8 mouse cellular contexts compared by ENCODE assay signal in genomic region chr4:107178182-107178829, GRCm38 (mm10). TPM values are rescaled to one million over a fixed set of nuclear protein-coding genes. Genes with fewer than 3 reads are reported as not detected.
DNase-seq lines count a peak whose midpoint lies in the region; ATAC-seq and TF ChIP-seq lines count a peak whose summit lies in the region.

Gene Tmem59 (plus strand): TSS chr4:107178399.

- H3K4me3 ChIP-seq in embryonic facial prominence, embryonic 13.5 days: peak within 1 kb of the TSS; percentile 99
- H3K4me3 ChIP-seq in kidney, adult 2 months (ENCODE audit: insufficient read depth, low read depth, low read length): peak within 1 kb of the TSS; percentile 87
- peak within 1 kb of the TSS; percentile 93 for H3K4me3 ChIP-seq in limb, embryonic 12.5 days (replicated peaks)
- peak within 1 kb of the TSS; percentile 94 for H3K4me3 ChIP-seq in midbrain, embryonic 15.5 days
- H3K4me3 ChIP-seq in spleen, adult 2 months (ENCODE audit: extremely low read depth, insufficient read depth, insufficient read length): peak within 1 kb of the TSS; percentile 92

- ATAC-seq in embryonic facial prominence, embryonic 13.5 days (ENCODE audit: insufficient number of reproducible peaks, insufficient read depth, low FRiP score, low TSS enrichment, low read depth): peak; percentile 93
- ATAC-seq in limb, embryonic 12.5 days (ENCODE audit: insufficient number of reproducible peaks, insufficient read depth, low FRiP score, low TSS enrichment, low read depth): peak; percentile 95
- ATAC-seq in midbrain, embryonic 15.5 days (replicated peaks): peak; percentile 95

- H3K27me3 ChIP-seq in embryonic facial prominence, embryonic 13.5 days: no peaks in the 10 kb centered on the region
- no peaks in the 10 kb centered on the region for H3K27me3 ChIP-seq in kidney, adult 2 months (replicated peaks; ENCODE audit: control insufficient read depth, insufficient read depth, low read length)
- no peaks in the 10 kb centered on the region for H3K27me3 ChIP-seq in limb, embryonic 12.5 days
- no peaks in the 10 kb centered on the region for H3K27me3 ChIP-seq in midbrain, embryonic 15.5 days (replicated peaks)
- no peaks in the 10 kb centered on the region for H3K27me3 ChIP-seq in spleen, adult 2 months (ENCODE audit: control insufficient read depth, insufficient read depth, low read length)

- WGBS in embryonic facial prominence, embryonic 13.5 days: under 1% methylated on average over 48 of the region's 49 CpGs
- under 1% methylated on average over 49 of the region's 49 CpGs for WGBS in kidney, adult 2 months
- WGBS in limb, embryonic 12.5 days: under 1% methylated on average over 49 of the region's 49 CpGs
- under 1% methylated on average over 49 of the region's 49 CpGs for WGBS in midbrain, embryonic 15.5 days
- under 1% methylated on average over 48 of the region's 49 CpGs for WGBS in spleen, adult 2 months

- peaks cover 21% of the 10 kb centered on the region for H3K36me3 ChIP-seq in embryonic facial prominence, embryonic 13.5 days
- no peaks in the 10 kb centered on the region for H3K36me3 ChIP-seq in kidney, adult 2 months (ENCODE audit: control insufficient read depth, insufficient read depth, low read length)
- H3K36me3 ChIP-seq in limb, embryonic 12.5 days: peaks cover 24% of the 10 kb centered on the region; the same call in 1 of the 2 replicates
- H3K36me3 ChIP-seq in midbrain, embryonic 15.5 days (replicated peaks): peaks cover 10% of the 10 kb centered on the region; the same call in 1 of the 2 replicates
- H3K36me3 ChIP-seq in spleen, adult 2 months (ENCODE audit: control insufficient read depth, insufficient read depth, low read length): peaks cover 7% of the 10 kb centered on the region; the same call in 1 of the 2 replicates

- DNase-seq in 3134 (ENCODE audit: extremely low read depth, insufficient read length, low spot score): peak; percentile 96
- DNase-seq in adrenal gland, postnatal 36 days: peak; percentile 99 to 100
- DNase-seq in heart, adult 18-20 months: peak; percentile 98 to 99
- peak; percentile 99 for DNase-seq in kidney, adult 2 months
- peak; percentile 90 to 93 for DNase-seq in spleen, adult 2 months (ENCODE audit: low read depth in 1 of 2, low spot score in 2 of 2)

- peak within 1 kb of the TSS; percentile 96 for H3K27ac ChIP-seq in embryonic facial prominence, embryonic 13.5 days
- H3K27ac ChIP-seq in kidney, adult 2 months (ENCODE audit: insufficient read depth, low read depth, low read length): peak within 1 kb of the TSS; percentile 94
- H3K27ac ChIP-seq in limb, embryonic 12.5 days: peak within 1 kb of the TSS; percentile 98
- H3K27ac ChIP-seq in midbrain, embryonic 15.5 days: peak within 1 kb of the TSS; percentile 99
- peak within 1 kb of the TSS; percentile 100 for H3K27ac ChIP-seq in spleen, adult 2 months (ENCODE audit: insufficient read depth, low read length)

- TF ChIP-seq CTCF in kidney, adult 2 months (conservative IDR thresholded peaks at IDR 0.05; ENCODE audit: insufficient read depth, insufficient read length, low read depth, low read length): no peak
- no peak for TF ChIP-seq CTCF in spleen, adult 2 months (IDR thresholded peaks at IDR 0.05; ENCODE audit: extremely low read depth, insufficient read depth, insufficient read length, insufficient replicate concordance)

- H3K9me3 ChIP-seq in embryonic facial prominence, embryonic 13.5 days: no peaks in the 10 kb centered on the region
- no peaks in the 10 kb centered on the region for H3K9me3 ChIP-seq in limb, embryonic 12.5 days
- no peaks in the 10 kb centered on the region for H3K9me3 ChIP-seq in midbrain, embryonic 15.5 days

- peaks cover 43% of the 10 kb centered on the region for H3K4me1 ChIP-seq in embryonic facial prominence, embryonic 13.5 days
- H3K4me1 ChIP-seq in kidney, adult 2 months (ENCODE audit: control insufficient read depth, insufficient read depth, low read length): peaks cover 17% of the 10 kb centered on the region
- H3K4me1 ChIP-seq in limb, embryonic 12.5 days (replicated peaks): peaks cover 41% of the 10 kb centered on the region
- H3K4me1 ChIP-seq in midbrain, embryonic 15.5 days: peaks cover 45% of the 10 kb centered on the region
- peaks cover 12% of the 10 kb centered on the region for H3K4me1 ChIP-seq in spleen, adult 2 months (ENCODE audit: control insufficient read depth, insufficient read depth, insufficient read length)

- TF ChIP-seq POLR2A in kidney, adult 2 months (IDR thresholded peaks at IDR 0.05; ENCODE audit: low read depth, low read length): peak; percentile 29
- TF ChIP-seq POLR2A in spleen, adult 2 months (IDR thresholded peaks at IDR 0.05; ENCODE audit: low read depth, low read length): peak; percentile 64

- peak within 1 kb of the TSS; percentile 66 for H3K4me2 ChIP-seq in embryonic facial prominence, embryonic 13.5 days
- H3K4me2 ChIP-seq in limb, embryonic 12.5 days: peak within 1 kb of the TSS; percentile 75
- H3K4me2 ChIP-seq in midbrain, embryonic 15.5 days: peak within 1 kb of the TSS; percentile 62

- H3K9ac ChIP-seq in embryonic facial prominence, embryonic 13.5 days: peak within 1 kb of the TSS; percentile 95
- peak within 1 kb of the TSS; percentile 89 for H3K9ac ChIP-seq in limb, embryonic 12.5 days (replicated peaks)
- H3K9ac ChIP-seq in midbrain, embryonic 15.5 days: peak within 1 kb of the TSS; percentile 73

RNA-seq across cellular contexts. Expression of gene Tmem59, which starts in this region (rescaled TPM):
- total RNA-seq in adrenal gland, postnatal 36 days (2021): 100 to 1,000 TPM; 345 to 431 TPM
- 492 and 497 TPM in 2 replicates for polyA plus RNA-seq in embryonic facial prominence, embryonic 13.5 days (2015; fragmentation: Nextera tagmentation; extraction: Ambion mirVana)
- 100 to 1,000 TPM; 139 to 147 TPM for total RNA-seq in heart, adult 18-20 months (2021)
- 447 and 474 TPM in 2 replicates for polyA plus RNA-seq in kidney, adult 2 months (2012; rRNA removed)
- polyA plus RNA-seq in limb, embryonic 12.5 days (2016; fragmentation: Nextera tagmentation; extraction: Ambion mirVana): 336 and 348 TPM in 2 replicates
- 346 TPM in 2 replicates for polyA plus RNA-seq in midbrain, embryonic 15.5 days (2015; fragmentation: Nextera tagmentation; extraction: Ambion mirVana)
- 97.7 and 116 TPM in 2 replicates for polyA plus RNA-seq in spleen, adult 2 months (2012; rRNA removed)

Comparison
In these comparisons a context has a peak if more than half of its experiments do, and no peak if none do; other contexts are left out.
1. Peak in every context shown above with its lines: DNase-seq, ATAC-seq, H3K4me3 ChIP-seq and H3K27ac ChIP-seq.